Mouse (Mus musculus) fibroblast of lung, adult 2 months (primary cell): ENCODE measurements around the gene Uspl1.

Experiments
- DNase-seq: peaks from one replicate; pipeline ENCODE4 v3.0.0-alpha.2; 2011; ENCODE audit warnings: low read depth

Uspl1 gene

DNA sequence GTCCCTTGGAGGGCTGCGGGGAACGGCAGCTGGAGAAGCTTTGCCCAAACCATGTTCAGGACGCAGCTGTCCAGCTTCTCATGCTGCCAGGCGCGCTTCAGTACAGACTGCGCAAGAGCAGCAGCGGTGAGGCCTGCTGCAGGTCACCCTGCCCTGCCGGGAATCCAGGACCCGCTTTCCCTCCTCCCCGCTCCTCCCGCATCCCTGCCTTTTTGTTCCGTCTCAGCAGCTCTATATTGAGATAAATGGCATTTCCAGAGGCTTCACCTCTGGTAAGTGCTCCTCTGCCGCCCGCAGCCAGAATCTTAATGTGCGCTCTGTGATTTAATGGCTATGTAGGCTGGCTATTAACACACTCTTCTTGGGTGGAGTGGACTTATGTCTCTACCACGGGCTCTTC is 74.9 kb downstream of the Uspl1 start:
- no peak for DNase-seq

DNA sequence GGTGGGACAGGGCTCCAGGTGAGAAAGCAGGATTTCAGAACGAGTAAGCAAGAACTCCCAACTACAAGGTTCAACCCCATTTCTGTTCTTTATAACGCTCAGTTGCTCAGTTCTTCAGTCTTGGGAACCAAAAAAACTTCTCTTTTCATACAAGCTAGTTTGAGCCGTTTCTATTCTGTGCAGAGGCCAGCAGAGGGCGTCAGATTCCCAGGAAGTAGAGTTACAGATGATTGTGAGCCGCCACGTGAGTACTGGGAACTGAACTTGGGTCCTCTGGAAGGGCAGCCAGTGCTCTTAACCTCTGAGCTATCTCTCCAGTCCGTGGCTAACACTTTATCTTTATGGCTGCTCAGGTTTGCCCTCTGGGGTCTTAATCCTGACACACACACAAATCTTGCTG is 77.3 kb downstream of the Uspl1 start:
- no peak for DNase-seq

DNA sequence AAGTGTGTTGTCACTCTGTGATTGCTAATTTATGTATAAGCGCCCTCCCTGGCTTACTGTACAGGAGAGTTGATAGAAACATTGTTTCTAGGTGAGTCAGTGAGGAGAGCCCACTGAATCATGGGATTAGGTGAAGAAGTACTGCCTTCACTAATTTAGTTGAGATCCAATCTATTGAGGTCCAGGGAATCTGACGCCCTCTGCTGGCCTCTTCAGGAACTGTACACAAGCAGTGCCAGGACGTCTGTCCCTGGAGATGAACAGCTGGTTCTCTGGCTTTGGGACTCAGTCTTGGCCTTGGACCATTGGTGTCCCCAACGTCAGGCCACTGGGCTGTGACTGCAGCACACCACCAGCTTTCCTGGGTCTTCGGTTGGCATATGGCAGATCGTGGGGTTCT is 77.7 kb downstream of the Uspl1 start:
- DNase-seq, result no peak

DNA sequence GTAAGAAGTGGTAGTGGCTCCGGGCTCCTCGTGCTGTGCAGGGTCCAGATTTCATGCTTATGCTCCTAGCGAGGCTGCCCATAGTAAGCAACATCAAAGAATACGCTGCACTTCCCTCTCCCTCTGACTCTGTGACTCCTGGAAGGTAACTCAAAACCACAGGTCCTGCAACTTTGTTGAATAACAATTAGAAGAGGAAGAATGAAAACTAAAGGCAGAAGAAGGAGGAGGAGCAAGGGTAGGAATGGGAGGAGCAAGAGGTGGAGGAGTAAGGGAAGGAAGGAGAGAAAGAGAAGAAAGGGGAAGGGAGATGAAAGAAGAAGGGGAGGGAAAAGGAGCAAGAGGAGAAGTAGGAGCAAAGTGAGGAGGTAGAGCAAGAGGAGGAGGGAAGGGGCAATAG is 80.3 kb downstream of the Uspl1 start, which contains the start of gene Alox5ap:
TSS of gene Alox5ap (plus strand) at position 363 of the 400 bp plus-strand sequence.
- no peak for DNase-seq

DNA sequence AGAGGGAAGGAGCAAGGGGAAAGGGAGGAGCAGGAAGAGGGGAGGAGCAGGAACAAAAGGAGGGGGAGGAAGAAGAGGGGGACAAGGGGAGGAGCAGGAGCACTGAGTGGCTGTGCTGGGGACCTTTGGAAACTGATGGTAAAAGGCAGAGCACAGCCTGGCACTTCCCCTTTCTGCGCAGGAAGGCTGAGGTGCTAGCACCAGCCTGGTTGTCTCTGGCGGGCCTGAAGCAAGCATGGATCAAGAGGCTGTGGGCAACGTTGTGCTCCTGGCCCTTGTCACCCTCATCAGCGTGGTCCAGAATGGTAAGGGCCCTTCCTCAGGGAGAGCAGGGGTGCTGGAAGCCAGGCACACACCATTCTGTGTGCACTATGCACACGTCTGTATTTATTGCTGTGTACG is 80.7 kb downstream of the Uspl1 start:
- DNase-seq, result no peak
